Mouse (Mus musculus) liver, postnatal 0 days (tissue): ENCODE measurements around the gene Drg2. TPM values are rescaled to one million over a fixed set of nuclear protein-coding genes. Genes with fewer than 3 reads are reported as not detected.
A peak's percentile ranks its signal among the peaks of the same experiment; 100 is the strongest.
"Not testable (repeated sequence)": the region's sequence is repeated elsewhere in the genome, so short reads cannot be mapped to it uniquely, and the experiment has no call there.

Experiments used
- ATAC-seq: fragments of 200-750 bp; cut with Nextera tagmentation; 2 replicates; pipeline ENCODE4 v1.8.0; 2017; ENCODE audit warnings: mild to moderate bottlenecking, moderate library complexity
- DNase-seq: peaks from one replicate; pipeline ENCODE4 v3.0.0-alpha.2; 2016
- H3K27ac ChIP-seq: fragments of 300-500 bp; sonication (generic); 2 replicates; pipeline ENCODE4 v1.5.1; 2014; ENCODE audit warnings: antibody characterized with exemption, moderate library complexity, mild to moderate bottlenecking, low read depth
- H3K27me3 ChIP-seq: fragments of 300-500 bp; sonication (generic); 2 replicates; pipeline ENCODE4 v1.6.1; 2014; ENCODE audit warnings: low read length, control low read depth, mixed read lengths; ENCODE audit not compliant: insufficient read depth
- H3K36me3 ChIP-seq: fragments of 300-500 bp; sonication (generic); replicated peaks from 2 replicates; pipeline ENCODE4 v1.6.1; 2014; ENCODE audit warnings: mild to moderate bottlenecking, control low read depth, low read length, moderate library complexity, mixed read lengths; ENCODE audit not compliant: insufficient read depth
- H3K4me1 ChIP-seq: fragments of 300-500 bp; sonication (generic); 2 replicates; pipeline ENCODE4 v1.6.1; 2014; ENCODE audit warnings: antibody characterized with exemption, mild to moderate bottlenecking, control low read depth; ENCODE audit not compliant: insufficient read depth
- H3K4me2 ChIP-seq: fragments of 300-500 bp; sonication (generic); 2 replicates; pipeline ENCODE4 v1.6.1; 2014; ENCODE audit warnings: low read depth, mild to moderate bottlenecking, low read length, moderate library complexity, mixed read lengths
- H3K4me3 ChIP-seq: fragments of 300-500 bp; sonication (generic); 2 replicates; pipeline ENCODE4 v1.5.1; 2014; ENCODE audit warnings: low read depth, low read length
- H3K9ac ChIP-seq: fragments of 300-500 bp; sonication (generic); replicated peaks from 2 replicates; pipeline ENCODE4 v1.6.1; 2014; ENCODE audit warnings: mild to moderate bottlenecking, moderate library complexity
- H3K9me3 ChIP-seq: fragments of 300-500 bp; sonication (generic); 2 replicates; pipeline ENCODE4 v1.6.1; 2016; ENCODE audit warnings: mild to moderate bottlenecking, control low read depth, low read length, mixed read lengths
- CTCF ChIP-seq: sonication (generic); IDR thresholded peaks from 2 replicates; pipeline ENCODE4 v1.5.1; 2016; ENCODE audit warnings: antibody characterized with exemption, low read depth
- EP300 ChIP-seq: IDR thresholded peaks from 2 replicates; pipeline ENCODE4 v1.6.1; 2016; ENCODE audit warnings: antibody characterized with exemption, low read depth, mild to moderate bottlenecking
- WGBS: fragments of 180-500 bp; shearing (Covaris S2); extraction: QIAGEN DNeasy Blood & Tissue Kit; methylation state at CpG from one replicate; pipeline ENCODE4 v1.1.7; 2014; ENCODE audit not compliant: insufficient replicate concordance; 5-methylcytosine and 5-hydroxymethylcytosine counted together
- polyA plus RNA-seq: library from polyadenylated mRNA; unstranded; fragments of >200 nt; fragmentation: Nextera tagmentation; extraction: Ambion mirVana; gene quantifications from 2 replicates; pipeline ENCODE4 v1.2.1, GENCODE M21; 2015

The Drg2 gene
- polyA plus RNA-seq, 1 experiment from 2014 or later = 25.1 TPM

GRCm38 (mm10) chr11:60433501-60433900 is 20.9 kb upstream of the Drg2 start:
- Histone ChIP-seq H3K9me3 (no peaks in the 10 kb centered on the region), H3K27me3 (no peaks in the 10 kb centered on the region), H3K4me3 (no peak overlapping the region), H3K36me3 (peaks cover 50% of the 10 kb centered on the region), H3K4me2 (no peak overlapping the region), H3K4me1 (no peaks in the 10 kb centered on the region), H3K9ac (no peak overlapping the region), H3K27ac (no peak overlapping the region)
- DNase-seq (no peak), ATAC-seq (no peak)
- TF ChIP-seq CTCF = no peak
- TF ChIP-seq EP300 = no peak

- no peak for ATAC-seq
- H3K36me3 ChIP-seq = peaks cover 54% of the 10 kb centered on the region
These were observed 19.3 kb upstream of the Drg2 start for GRCm38 (mm10) chr11:60435133-60435532.

GRCm38 (mm10) chr11:60436618-60437017 is 17.8 kb upstream of the Drg2 start:
- TF ChIP-seq CTCF (no peak), EP300 (no peak)
- DNase-seq (no peak), ATAC-seq (peak; percentile 29; the same call in 1 of the 2 replicates)
- Histone ChIP-seq H3K4me3 (no peak overlapping the region), H3K9me3 (no peaks in the 10 kb centered on the region), H3K27me3 (no peaks in the 10 kb centered on the region), H3K9ac (no peak overlapping the region), H3K27ac (no peak overlapping the region), H3K4me1 (no peaks in the 10 kb centered on the region), H3K4me2 (no peak overlapping the region), H3K36me3 (peaks cover 56% of the 10 kb centered on the region)
- 69% methylated on average over 3 of the region's 3 CpGs for WGBS

More at GRCm38 (mm10) chr11:60435133-60435532, 19.3 kb upstream of the Drg2 start:
- no peak for TF ChIP-seq EP300
- TF ChIP-seq CTCF = no peak
- DNase-seq = no peak
- no peaks in the 10 kb centered on the region for H3K9me3 ChIP-seq
- 71% methylated on average over 1 of the region's 1 CpGs for WGBS
- H3K27me3 ChIP-seq = no peaks in the 10 kb centered on the region
- no peak overlapping the region for H3K27ac ChIP-seq
- no peak overlapping the region for H3K4me2 ChIP-seq
- H3K4me3 ChIP-seq = no peak overlapping the region
- H3K9ac ChIP-seq = no peak overlapping the region
- H3K4me1 ChIP-seq = no peaks in the 10 kb centered on the region

GRCm38 (mm10) chr11:60439621-60440020 is 14.8 kb upstream of the Drg2 start:
- not testable (repeated sequence) for H3K4me1 ChIP-seq, H3K4me3 ChIP-seq, ATAC-seq, H3K27ac ChIP-seq, H3K27me3 ChIP-seq, H3K4me2 ChIP-seq, H3K9me3 ChIP-seq, H3K9ac ChIP-seq, DNase-seq
- H3K36me3 ChIP-seq = peaks cover 57% of the 10 kb centered on the region
- WGBS = 60% methylated on average over 1 of the region's 1 CpGs

DNA sequence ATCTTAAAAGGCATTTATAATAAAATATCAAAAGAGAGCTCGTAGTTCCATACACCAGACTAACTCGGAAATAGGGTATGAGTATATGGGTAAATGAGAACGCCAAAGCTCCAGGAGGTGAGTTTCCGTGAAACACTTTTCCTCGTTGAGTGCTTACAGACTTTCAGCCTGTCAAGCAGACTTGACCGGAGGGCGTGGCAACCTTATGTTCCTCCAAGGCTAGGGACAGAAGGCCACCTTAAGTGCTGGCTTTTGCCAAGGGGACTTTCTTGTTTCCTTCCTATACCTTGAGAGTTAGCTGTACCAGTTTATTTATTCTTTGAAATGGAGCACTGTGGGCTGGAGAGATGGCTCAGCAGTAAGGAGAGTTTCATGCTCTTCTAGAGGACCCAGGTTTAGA is 14.2 kb upstream of the Drg2 start:
- H3K9ac ChIP-seq = no peak overlapping the region
- ATAC-seq = no peak
- no peaks in the 10 kb centered on the region for H3K27me3 ChIP-seq
- H3K4me1 ChIP-seq = no peaks in the 10 kb centered on the region
- 66% methylated on average over 7 of the region's 7 CpGs for WGBS
- H3K9me3 ChIP-seq = no peaks in the 10 kb centered on the region
- H3K4me3 ChIP-seq = no peak overlapping the region
- no peak for TF ChIP-seq CTCF
- TF ChIP-seq EP300 = no peak
- H3K4me2 ChIP-seq = no peak overlapping the region
- no peak for DNase-seq
- H3K36me3 ChIP-seq = peaks cover 58% of the 10 kb centered on the region
- H3K27ac ChIP-seq = no peak overlapping the region

DNA sequence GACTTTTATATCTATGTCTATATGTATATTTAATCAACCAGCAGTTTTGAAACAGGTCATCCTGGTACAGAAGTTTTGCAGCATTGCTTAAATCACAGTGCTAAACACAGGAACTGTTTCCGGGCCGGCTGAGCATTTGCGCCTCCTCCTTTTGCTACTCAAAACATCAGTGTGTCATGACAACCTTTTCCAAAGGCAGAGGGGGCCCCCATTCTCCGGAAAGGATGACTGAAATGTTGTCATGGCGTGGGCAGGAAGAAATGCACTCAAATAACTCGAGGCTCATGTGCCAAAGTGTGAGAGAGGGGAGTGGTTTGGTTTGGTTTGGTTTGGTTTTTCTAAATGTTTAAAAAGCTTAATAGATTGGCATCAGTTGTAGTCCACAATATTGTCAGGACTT is 11.5 kb upstream of the Drg2 start:
- Histone ChIP-seq H3K9ac (no peak overlapping the region), H3K27me3 (no peaks in the 10 kb centered on the region), H3K4me1 (no peaks in the 10 kb centered on the region), H3K36me3 (peaks cover 40% of the 10 kb centered on the region), H3K9me3 (no peaks in the 10 kb centered on the region), H3K4me3 (no peak overlapping the region), H3K27ac (no peak overlapping the region), H3K4me2 (no peak overlapping the region)
- DNase-seq (no peak), ATAC-seq (no peak)
- TF ChIP-seq EP300 = no peak
- TF ChIP-seq CTCF = no peak
- WGBS = 77% methylated on average over 6 of the region's 6 CpGs

GRCm38 (mm10) chr11:60444007-60444406 is 10.4 kb upstream of the Drg2 start:
- H3K9me3 ChIP-seq = no peaks in the 10 kb centered on the region
- H3K4me1 ChIP-seq = no peaks in the 10 kb centered on the region
- no peak overlapping the region for H3K4me2 ChIP-seq
- no peak overlapping the region for H3K9ac ChIP-seq
- WGBS = 83% methylated on average over 4 of the region's 4 CpGs
- ATAC-seq = no peak
- TF ChIP-seq EP300 (no peak), CTCF (no peak)
- DNase-seq = no peak
- no peak overlapping the region for H3K4me3 ChIP-seq
- H3K27me3 ChIP-seq = no peaks in the 10 kb centered on the region
- H3K27ac ChIP-seq = no peak overlapping the region
- peaks cover 30% of the 10 kb centered on the region for H3K36me3 ChIP-seq
